Mouse (Mus musculus) urinary bladder, adult 18-20 months (tissue): ENCODE measurements at regions not wholly inside any gene's neighbourhood (a gene's known extent, or its start where the extent isn't known, plus 50 kb on each side); places are given as distances from the start of the nearest gene placed in this dataset.
A peak's percentile ranks its signal among the peaks of the same experiment; 100 is the strongest.

Experiments
- DNase-seq, 2 experiments: peaks; one replicate each; pipeline ENCODE4 v3.0.0; 2022; ENCODE audit warnings: low spot score in 2 of 2, mixed read lengths in 2 of 2

- DNase-seq: no peak
Observed at GRCm38 (mm10) chr7:130073388-130073787, 446.8 kb downstream of the Ate1 start.

GRCm38 (mm10) chr7:130073890-130074819, 446.0 kb downstream of the Ate1 start:
- DNase-seq: peak in 1 of 2 experiments; percentile 16

GRCm38 (mm10) chr7:130082662-130083061, 437.5 kb downstream of the Ate1 start:
- no peak for DNase-seq

- DNase-seq: no peak
Observed at GRCm38 (mm10) chr7:130085706-130086105, 434.5 kb downstream of the Ate1 start.

- no peak for DNase-seq
Observed at GRCm38 (mm10) chr7:130089896-130090610, 430.1 kb downstream of the Ate1 start.

- DNase-seq: no peak
Observed at GRCm38 (mm10) chr7:130091942-130092341, 428.2 kb downstream of the Ate1 start.

- DNase-seq: no peak
Observed at GRCm38 (mm10) chr7:130095141-130095540, 425.0 kb downstream of the Ate1 start.

GRCm38 (mm10) chr7:130098606-130099005, 421.6 kb downstream of the Ate1 start:
- peak in 1 of 2 experiments; percentile 50 for DNase-seq

- no peak for DNase-seq
Observed at GRCm38 (mm10) chr7:130102671-130103070, 417.5 kb downstream of the Ate1 start.

- DNase-seq: no peak
Observed at GRCm38 (mm10) chr7:130106961-130107360, 413.2 kb downstream of the Ate1 start.

- DNase-seq: no peak
Observed at GRCm38 (mm10) chr7:130108362-130108761, 411.8 kb downstream of the Ate1 start.
